Mouse (Mus musculus): ENCODE data around the gene Sdhd. TPM values are rescaled to one million over a fixed set of nuclear protein-coding genes. Genes with fewer than 3 reads are reported as not detected.

The Sdhd gene
- polyA plus RNA-seq, 1 experiment from 2014 or later, result 350 TPM

DNA sequence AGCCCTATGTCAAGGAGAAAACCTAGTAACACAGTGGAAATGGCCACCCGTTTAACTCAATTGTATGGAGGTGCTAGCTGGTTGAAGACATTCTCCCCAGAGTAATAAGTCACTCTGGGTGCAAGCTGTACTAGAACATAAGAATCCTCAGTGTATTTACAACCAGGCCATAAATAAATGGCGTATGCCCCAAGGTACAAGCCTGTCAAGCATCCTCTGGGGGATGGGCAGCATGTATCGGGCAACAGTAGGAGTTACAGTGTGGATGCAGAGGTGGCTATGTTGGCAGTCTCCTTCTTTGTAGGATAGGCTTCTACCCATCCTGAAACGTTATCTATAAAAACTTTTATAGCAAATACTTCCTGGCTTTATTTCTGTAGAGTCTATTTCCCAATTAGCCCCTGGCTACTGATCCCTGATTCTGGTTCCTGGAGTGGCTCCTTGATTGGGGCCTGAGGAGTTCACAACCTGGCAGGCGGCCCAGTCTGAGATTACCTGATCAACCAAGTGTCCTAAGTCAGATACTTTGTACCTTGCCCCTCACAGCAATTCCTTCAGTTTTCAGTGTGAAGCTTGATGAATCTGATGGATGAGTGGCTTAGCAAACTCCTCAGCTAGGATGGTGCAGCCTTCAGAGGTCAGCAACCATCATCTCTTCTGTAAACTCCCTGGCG, 18.3 kb downstream of the Sdhd start:
- Histone ChIP-seq H3K4me3 (replicated peaks) (no peak overlapping the region), H3K4me1 (replicated peaks) (0 out of 2 replicates have a peak, but pooled peaks cover 10% of the 10 kb centered on the region), H3K9ac (no peak overlapping the region), H3K27ac (no peak overlapping the region), H3K4me2 (no peak overlapping the region), H3K36me3 (no peaks in the 10 kb centered on the region), H3K27me3 (no peaks in the 10 kb centered on the region), H3K9me3 (replicated peaks) (no peaks in the 10 kb centered on the region)
- 57% methylated on average over 6 of the region's 6 CpGs for WGBS (ENCODE audit: insufficient replicate concordance)
- no peak for ATAC-seq (ENCODE audit: low read depth)
- DNase-seq, result no peak

- no peak overlapping the region for H3K27ac ChIP-seq
- ATAC-seq (ENCODE audit: low read depth) (no peak), DNase-seq (no peak)
- H3K9ac ChIP-seq, result no peak overlapping the region
- no peak overlapping the region for H3K4me2 ChIP-seq
- H3K9me3 ChIP-seq (replicated peaks), result no peaks in the 10 kb centered on the region
- no peaks in the 10 kb centered on the region for H3K4me1 ChIP-seq (replicated peaks)
- no peak overlapping the region for H3K4me3 ChIP-seq (replicated peaks)
- H3K36me3 ChIP-seq, result no peaks in the 10 kb centered on the region
- H3K27me3 ChIP-seq, result no peaks in the 10 kb centered on the region
- 33% methylated on average over 4 of the region's 4 CpGs for WGBS (ENCODE audit: insufficient replicate concordance)
Observed at GRCm38 (mm10) chr9:50580370-50580769, 23.2 kb downstream of the Sdhd start.

- ATAC-seq (ENCODE audit: low read depth), result no peak
- WGBS (ENCODE audit: insufficient replicate concordance), result 56% methylated on average over 10 of the region's 10 CpGs
Observed at GRCm38 (mm10) chr9:50569599-50570525, 33.8 kb downstream of the Sdhd start.

GRCm38 (mm10) chr9:50567881-50568280, 35.7 kb downstream of the Sdhd start:
- no peaks in the 10 kb centered on the region for H3K27me3 ChIP-seq
- H3K9me3 ChIP-seq (replicated peaks), result no peaks in the 10 kb centered on the region
- H3K36me3 ChIP-seq, result no peaks in the 10 kb centered on the region
- 67% methylated on average over 2 of the region's 2 CpGs for WGBS (ENCODE audit: insufficient replicate concordance)
- H3K4me3 ChIP-seq (replicated peaks), result no peak overlapping the region
- no peak for DNase-seq
- H3K9ac ChIP-seq, result no peak overlapping the region
- no peak for ATAC-seq (ENCODE audit: low read depth)
- H3K4me2 ChIP-seq, result no peak overlapping the region
- H3K27ac ChIP-seq, result no peak overlapping the region
- H3K4me1 ChIP-seq (replicated peaks), result no peaks in the 10 kb centered on the region

More at GRCm38 (mm10) chr9:50569599-50570525, 33.8 kb downstream of the Sdhd start:
- no peak for DNase-seq
- no peak overlapping the region for H3K4me3 ChIP-seq (replicated peaks)
- H3K36me3 ChIP-seq, result no peaks in the 10 kb centered on the region
- no peak overlapping the region for H3K9ac ChIP-seq
- no peaks in the 10 kb centered on the region for H3K27me3 ChIP-seq
- H3K27ac ChIP-seq, result no peak overlapping the region
- H3K4me1 ChIP-seq (replicated peaks), result no peaks in the 10 kb centered on the region
- no peak overlapping the region for H3K4me2 ChIP-seq
- no peaks in the 10 kb centered on the region for H3K9me3 ChIP-seq (replicated peaks)

DNA sequence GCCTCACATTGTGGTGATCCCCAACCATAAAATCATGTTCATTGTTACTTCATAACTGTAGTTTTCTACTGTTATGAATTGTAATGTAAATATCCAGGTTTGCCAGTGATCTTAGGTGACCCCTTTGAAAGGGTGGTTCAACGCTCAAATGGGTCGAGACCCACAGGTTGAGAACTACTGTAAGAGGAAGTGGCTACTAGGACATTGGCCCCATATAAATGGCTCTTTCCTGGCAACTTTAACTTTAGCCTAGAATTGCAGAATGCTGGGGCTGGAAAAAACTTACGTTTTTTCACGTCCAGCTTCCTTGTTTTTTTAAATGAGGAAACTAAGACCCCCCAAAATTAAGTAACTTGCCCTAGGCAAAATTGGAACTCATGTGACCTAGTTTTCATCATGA, 36.2 kb downstream of the Sdhd start:
- H3K36me3 ChIP-seq, result no peaks in the 10 kb centered on the region
- no peak overlapping the region for H3K4me3 ChIP-seq (replicated peaks)
- no peaks in the 10 kb centered on the region for H3K4me1 ChIP-seq (replicated peaks)
- no peak overlapping the region for H3K27ac ChIP-seq
- no peak for ATAC-seq (ENCODE audit: low read depth)
- DNase-seq, result no peak
- no peaks in the 10 kb centered on the region for H3K9me3 ChIP-seq (replicated peaks)
- 52% methylated on average over 4 of the region's 4 CpGs for WGBS (ENCODE audit: insufficient replicate concordance)
- no peak overlapping the region for H3K4me2 ChIP-seq
- no peaks in the 10 kb centered on the region for H3K27me3 ChIP-seq
- H3K9ac ChIP-seq, result no peak overlapping the region

- 32% methylated on average over 4 of the region's 4 CpGs for WGBS (ENCODE audit: insufficient replicate concordance)
- Histone ChIP-seq H3K36me3 (no peaks in the 10 kb centered on the region), H3K4me3 (replicated peaks) (no peak overlapping the region), H3K9me3 (replicated peaks) (no peaks in the 10 kb centered on the region), H3K4me2 (no peak overlapping the region), H3K27me3 (no peaks in the 10 kb centered on the region), H3K27ac (no peak overlapping the region), H3K9ac (no peak overlapping the region), H3K4me1 (replicated peaks) (no peaks in the 10 kb centered on the region)
- no peak for DNase-seq
- ATAC-seq (ENCODE audit: low read depth), result no peak
Observed at GRCm38 (mm10) chr9:50565940-50566339, 37.7 kb downstream of the Sdhd start.

- H3K9me3 ChIP-seq (replicated peaks), result no peaks in the 10 kb centered on the region
- no peak overlapping the region for H3K9ac ChIP-seq
- no peak overlapping the region for H3K4me3 ChIP-seq (replicated peaks)
- 62% methylated on average over 7 of the region's 7 CpGs for WGBS (ENCODE audit: insufficient replicate concordance)
- DNase-seq, result no peak
- no peaks in the 10 kb centered on the region for H3K4me1 ChIP-seq (replicated peaks)
- H3K27ac ChIP-seq, result no peak overlapping the region
- ATAC-seq (ENCODE audit: low read depth), result no peak
- no peak overlapping the region for H3K4me2 ChIP-seq
- no peaks in the 10 kb centered on the region for H3K36me3 ChIP-seq
- H3K27me3 ChIP-seq, result no peaks in the 10 kb centered on the region
Observed at GRCm38 (mm10) chr9:50565173-50565572, 38.4 kb downstream of the Sdhd start.

DNA sequence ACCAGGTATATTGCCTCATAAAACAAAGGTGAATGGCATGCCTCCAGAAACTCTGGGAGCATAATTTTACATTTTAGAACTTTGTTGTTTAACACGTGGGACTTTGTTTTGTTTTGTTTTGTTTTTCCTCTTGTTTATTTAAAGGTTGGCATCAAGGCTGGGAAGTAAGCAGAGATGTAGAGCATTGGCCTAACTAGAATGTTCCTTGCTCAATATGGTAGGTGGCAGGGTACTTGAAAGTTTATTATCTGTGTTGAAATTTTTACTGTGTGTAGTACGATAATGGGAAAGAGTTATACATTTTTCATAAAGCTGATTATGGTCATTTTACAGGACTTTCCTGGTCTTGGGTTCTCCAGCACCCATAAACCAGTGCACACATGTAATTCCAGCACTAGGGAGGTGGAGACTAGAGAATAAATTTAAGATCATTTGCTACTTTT, 41.7 kb downstream of the Sdhd start:
- Histone ChIP-seq H3K4me2 (no peak overlapping the region), H3K9me3 (replicated peaks) (no peaks in the 10 kb centered on the region), H3K36me3 (no peaks in the 10 kb centered on the region), H3K4me1 (replicated peaks) (no peaks in the 10 kb centered on the region), H3K9ac (no peak overlapping the region), H3K27ac (no peak overlapping the region), H3K4me3 (replicated peaks) (no peak overlapping the region), H3K27me3 (no peaks in the 10 kb centered on the region)
- ATAC-seq (ENCODE audit: low read depth), result no peak
- 65% methylated on average over 2 of the region's 2 CpGs for WGBS (ENCODE audit: insufficient replicate concordance)
- DNase-seq, result no peak

GRCm38 (mm10) chr9:50561145-50561917, 42.3 kb downstream of the Sdhd start, which contains the start of gene Tex12:
Gene Tex12 (minus strand): TSS chr9:50561325.
- no peaks in the 10 kb centered on the region for H3K36me3 ChIP-seq
- H3K9me3 ChIP-seq (replicated peaks), result no peaks in the 10 kb centered on the region
- WGBS (ENCODE audit: insufficient replicate concordance), result 82% methylated on average over 38 of the region's 38 CpGs
- no peak for ATAC-seq (ENCODE audit: low read depth)
- H3K27ac ChIP-seq, result no peak within 1 kb of the TSS
- H3K27me3 ChIP-seq, result no peaks in the 10 kb centered on the region
- H3K4me2 ChIP-seq, result no peak within 1 kb of the TSS
- no peak within 1 kb of the TSS for H3K9ac ChIP-seq
- H3K4me3 ChIP-seq (replicated peaks), result no peak within 1 kb of the TSS
- H3K4me1 ChIP-seq (replicated peaks), result no peaks in the 10 kb centered on the region
- DNase-seq, result no peak

DNA sequence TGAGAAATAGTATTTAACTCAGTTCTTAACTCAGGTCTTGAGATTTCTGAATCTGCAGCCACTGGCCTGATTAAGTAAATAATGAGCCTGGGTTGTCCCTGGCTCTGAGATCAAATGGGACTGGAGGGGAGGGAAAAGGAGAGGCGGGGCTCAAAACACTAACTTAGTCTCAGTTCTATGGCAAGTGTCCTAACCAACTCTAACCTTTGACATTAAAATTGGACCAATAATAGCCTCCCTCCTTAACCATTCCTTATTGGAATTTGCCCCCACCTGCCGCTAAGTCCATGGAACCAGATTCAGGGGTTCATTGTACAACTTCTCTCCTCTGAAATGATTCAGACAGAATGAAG, 48.5 kb downstream of the Sdhd start, which contains the start of gene Bco2:
TSS of gene Bco2 (minus strand) at position 88 of the 353 bp plus-strand sequence.
- no peak within 1 kb of the TSS for H3K9ac ChIP-seq
- ATAC-seq (ENCODE audit: low read depth), result no peak

More for the DNA sequence above, 48.5 kb downstream of the Sdhd start, which contains the start of gene Bco2:
- Histone ChIP-seq H3K4me2 (no peak within 1 kb of the TSS), H3K4me3 (replicated peaks) (no peak within 1 kb of the TSS), H3K36me3 (no peaks in the 10 kb centered on the region), H3K4me1 (replicated peaks) (0 out of 2 replicates have a peak, but pooled peaks cover 4% of the 10 kb centered on the region), H3K27me3 (no peaks in the 10 kb centered on the region), H3K9me3 (replicated peaks) (no peaks in the 10 kb centered on the region), H3K27ac (no peak within 1 kb of the TSS)
- DNase-seq, result no peak
- 66% methylated on average over 2 of the region's 2 CpGs for WGBS (ENCODE audit: insufficient replicate concordance)
